Mouse (Mus musculus) limb, embryonic 10.5 days (tissue): ENCODE measurements around the gene Pawr. TPM values are rescaled to one million over a fixed set of nuclear protein-coding genes. Genes with fewer than 3 reads are reported as not detected.

Experiments used
- DNase-seq: peaks from one replicate; pipeline ENCODE4 v3.0.0-alpha.2; 2017; ENCODE audit warnings: low spot score
- H3K27ac ChIP-seq: fragments of 300-500 bp; sonication (generic); 2 replicates; pipeline ENCODE4 v1.5.1; 2016; ENCODE audit warnings: mild to moderate bottlenecking
- H3K27me3 ChIP-seq: fragments of 300-500 bp; sonication (generic); 2 replicates; pipeline ENCODE4 v1.6.1; 2016; ENCODE audit warnings: low read depth, mild to moderate bottlenecking; ENCODE audit not compliant: poor library complexity, severe bottlenecking
- H3K36me3 ChIP-seq: fragments of 300-500 bp; sonication (generic); 2 replicates; pipeline ENCODE4 v1.6.1; 2016; ENCODE audit warnings: mild to moderate bottlenecking, moderate library complexity
- H3K4me1 ChIP-seq: fragments of 300-500 bp; sonication (generic); 2 replicates; pipeline ENCODE4 v1.6.1; 2016
- H3K4me3 ChIP-seq: fragments of 300-500 bp; sonication (generic); 2 replicates; pipeline ENCODE4 v1.5.1; 2016; ENCODE audit warnings: mild to moderate bottlenecking, moderate library complexity
- H3K9me3 ChIP-seq: fragments of 300-500 bp; sonication (generic); replicated peaks from 2 replicates; pipeline ENCODE4 v1.6.1; 2016; ENCODE audit warnings: mild to moderate bottlenecking
- WGBS: fragments of 180-500 bp; shearing (Covaris S2); methylation state at CpG from one replicate; pipeline ENCODE4 v1.1.7; 2016; 5-methylcytosine and 5-hydroxymethylcytosine counted together
- polyA plus RNA-seq: library from polyadenylated mRNA; unstranded; fragments of >200 nt; fragmentation: Nextera tagmentation; extraction: Ambion mirVana; gene quantifications from 2 replicates; pipeline ENCODE4 v1.2.1, GENCODE M21; 2016

The Pawr gene
- polyA plus RNA-seq, 1 experiment from 2014 or later: 4.3 TPM

GRCm38 (mm10) chr10:108294766-108295165 is 37.2 kb upstream of the Pawr start:
- Histone ChIP-seq H3K9me3 (no peaks in the 10 kb centered on the region), H3K4me1 (peaks cover 5% of the 10 kb centered on the region; the same call in 1 of the 2 replicates), H3K4me3 (no peak overlapping the region), H3K27me3 (no peaks in the 10 kb centered on the region), H3K27ac (no peak overlapping the region), H3K36me3 (no peaks in the 10 kb centered on the region)
- DNase-seq: no peak
- 82% methylated on average over 7 of the region's 7 CpGs for WGBS

- no peak for DNase-seq
- Histone ChIP-seq H3K4me3 (no peak overlapping the region), H3K4me1 (peaks cover 5% of the 10 kb centered on the region; the same call in 1 of the 2 replicates), H3K36me3 (no peaks in the 10 kb centered on the region), H3K9me3 (no peaks in the 10 kb centered on the region), H3K27ac (no peak overlapping the region), H3K27me3 (no peaks in the 10 kb centered on the region)
- WGBS: 94% methylated on average over 7 of the region's 7 CpGs
Measured at GRCm38 (mm10) chr10:108296446-108296845, 35.5 kb upstream of the Pawr start.

GRCm38 (mm10) chr10:108298261-108298660 is 33.7 kb upstream of the Pawr start:
- WGBS: 93% methylated on average over 13 of the region's 13 CpGs
- no peaks in the 10 kb centered on the region for H3K36me3 ChIP-seq
- H3K4me3 ChIP-seq: no peak overlapping the region
- H3K27me3 ChIP-seq: no peaks in the 10 kb centered on the region
- peaks cover 5% of the 10 kb centered on the region; the same call in 1 of the 2 replicates for H3K4me1 ChIP-seq
- H3K27ac ChIP-seq: no peak overlapping the region
- no peaks in the 10 kb centered on the region for H3K9me3 ChIP-seq
- no peak for DNase-seq

- Histone ChIP-seq H3K27ac (no peak overlapping the region), H3K9me3 (no peaks in the 10 kb centered on the region), H3K36me3 (no peaks in the 10 kb centered on the region), H3K27me3 (no peaks in the 10 kb centered on the region), H3K4me3 (no peak overlapping the region), H3K4me1 (peaks cover 5% of the 10 kb centered on the region; the same call in 1 of the 2 replicates)
- WGBS: 85% methylated on average over 16 of the region's 17 CpGs
- DNase-seq: no peak
Measured at GRCm38 (mm10) chr10:108298841-108299545, 32.9 kb upstream of the Pawr start.

- Histone ChIP-seq H3K9me3 (no peaks in the 10 kb centered on the region), H3K4me3 (no peak overlapping the region), H3K27ac (no peak overlapping the region), H3K27me3 (no peaks in the 10 kb centered on the region), H3K4me1 (no peaks in the 10 kb centered on the region), H3K36me3 (no peaks in the 10 kb centered on the region)
- DNase-seq: no peak
- WGBS: 64% methylated on average over 11 of the region's 11 CpGs
Measured at GRCm38 (mm10) chr10:108299828-108300227, 32.1 kb upstream of the Pawr start.

GRCm38 (mm10) chr10:108300843-108301242 is 31.1 kb upstream of the Pawr start:
- Histone ChIP-seq H3K27ac (no peak overlapping the region), H3K9me3 (no peaks in the 10 kb centered on the region), H3K4me3 (no peak overlapping the region), H3K4me1 (no peaks in the 10 kb centered on the region), H3K27me3 (no peaks in the 10 kb centered on the region), H3K36me3 (no peaks in the 10 kb centered on the region)
- peak; percentile 84 for DNase-seq
- WGBS: 17% methylated on average over 19 of the region's 19 CpGs

GRCm38 (mm10) chr10:108307772-108308171 is 24.1 kb upstream of the Pawr start:
- Histone ChIP-seq H3K4me3 (no peak overlapping the region), H3K4me1 (0 out of 2 replicates have a peak, but pooled peaks cover under 1% of the 10 kb centered on the region), H3K27me3 (no peaks in the 10 kb centered on the region), H3K9me3 (no peaks in the 10 kb centered on the region), H3K27ac (no peak overlapping the region), H3K36me3 (no peaks in the 10 kb centered on the region)
- DNase-seq: no peak
- 90% methylated on average over 11 of the region's 11 CpGs for WGBS

- 92% methylated on average over 5 of the region's 5 CpGs for WGBS
- Histone ChIP-seq H3K36me3 (no peaks in the 10 kb centered on the region), H3K27ac (no peak overlapping the region), H3K4me1 (peaks cover 7% of the 10 kb centered on the region), H3K27me3 (no peaks in the 10 kb centered on the region), H3K9me3 (no peaks in the 10 kb centered on the region), H3K4me3 (no peak overlapping the region)
- DNase-seq: no peak
Measured at GRCm38 (mm10) chr10:108310195-108310594, 21.7 kb upstream of the Pawr start.

GRCm38 (mm10) chr10:108311396-108311795 is 20.5 kb upstream of the Pawr start:
- no peaks in the 10 kb centered on the region for H3K27me3 ChIP-seq
- DNase-seq: no peak
- WGBS: 91% methylated on average over 3 of the region's 3 CpGs

GRCm38 (mm10) chr10:108313845-108314244 is 18.1 kb upstream of the Pawr start:
- H3K36me3 ChIP-seq: no peaks in the 10 kb centered on the region
- H3K9me3 ChIP-seq: no peaks in the 10 kb centered on the region
- H3K4me3 ChIP-seq: no peak overlapping the region
- H3K27ac ChIP-seq: no peak overlapping the region
- no peaks in the 10 kb centered on the region for H3K27me3 ChIP-seq
- 63% methylated on average over 6 of the region's 6 CpGs for WGBS
- peaks cover 7% of the 10 kb centered on the region for H3K4me1 ChIP-seq
- no peak for DNase-seq

More at GRCm38 (mm10) chr10:108311396-108311795, 20.5 kb upstream of the Pawr start:
- Histone ChIP-seq H3K4me1 (peaks cover 7% of the 10 kb centered on the region), H3K4me3 (no peak overlapping the region), H3K9me3 (no peaks in the 10 kb centered on the region), H3K27ac (no peak overlapping the region), H3K36me3 (no peaks in the 10 kb centered on the region)

- H3K27ac ChIP-seq: no peak overlapping the region
- no peaks in the 10 kb centered on the region for H3K9me3 ChIP-seq
- H3K4me1 ChIP-seq: peaks cover 7% of the 10 kb centered on the region
- 93% methylated on average over 8 of the region's 8 CpGs for WGBS
- H3K4me3 ChIP-seq: no peak overlapping the region
- H3K27me3 ChIP-seq: no peaks in the 10 kb centered on the region
- H3K36me3 ChIP-seq: no peaks in the 10 kb centered on the region
- DNase-seq: no peak
Measured at GRCm38 (mm10) chr10:108314396-108314795, 17.5 kb upstream of the Pawr start.

- WGBS: 94% methylated on average over 7 of the region's 7 CpGs
- no peaks in the 10 kb centered on the region for H3K27me3 ChIP-seq
- no peak overlapping the region for H3K27ac ChIP-seq
- no peaks in the 10 kb centered on the region for H3K36me3 ChIP-seq
- H3K4me3 ChIP-seq: no peak overlapping the region
- peaks cover 7% of the 10 kb centered on the region for H3K4me1 ChIP-seq
- H3K9me3 ChIP-seq: no peaks in the 10 kb centered on the region
- DNase-seq: no peak
Measured at GRCm38 (mm10) chr10:108315236-108315635, 16.7 kb upstream of the Pawr start.

GRCm38 (mm10) chr10:108328356-108328755 is 3.6 kb upstream of the Pawr start:
- peaks cover 16% of the 10 kb centered on the region for H3K4me1 ChIP-seq
- WGBS: 90% methylated on average over 7 of the region's 7 CpGs
- no peak overlapping the region for H3K27ac ChIP-seq
- no peaks in the 10 kb centered on the region for H3K9me3 ChIP-seq
- H3K36me3 ChIP-seq: no peaks in the 10 kb centered on the region
- H3K4me3 ChIP-seq: no peak overlapping the region
- H3K27me3 ChIP-seq: peaks cover 28% of the 10 kb centered on the region
- no peak for DNase-seq
